ENCODE assay signal across 8 mouse cellular contexts in the genomic region with DNA sequence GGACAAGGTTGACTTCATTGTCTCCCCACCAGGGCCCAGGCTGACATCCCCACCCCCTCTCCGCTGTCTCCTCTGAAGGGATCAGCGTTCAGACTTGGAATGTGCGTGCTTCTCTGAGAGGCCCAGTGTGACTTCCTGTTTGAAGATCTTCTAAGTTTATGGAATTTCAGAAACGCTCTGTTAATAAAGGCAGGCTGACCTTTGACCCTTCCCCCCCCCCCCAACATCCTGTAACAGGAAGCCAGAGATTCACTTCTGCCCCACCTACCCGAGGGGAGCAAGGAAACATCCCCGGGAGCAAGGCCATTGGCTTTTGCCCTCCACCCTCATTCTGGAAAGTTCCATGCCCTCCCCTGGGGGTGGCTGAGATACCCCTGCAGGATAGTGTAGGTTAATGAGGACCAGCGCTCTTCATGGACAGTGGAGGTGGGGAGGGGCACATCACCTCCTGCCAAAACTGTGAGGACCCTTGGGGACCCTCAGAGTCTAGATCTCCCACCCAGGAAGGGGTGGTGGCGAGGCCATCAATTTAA. TPM values are rescaled to one million over a fixed set of nuclear protein-coding genes. Genes with fewer than 3 reads are reported as not detected.
DNase-seq lines count a peak whose midpoint lies in the region; ATAC-seq and TF ChIP-seq lines count a peak whose summit lies in the region.

No protein-coding gene starts in this region.

- peaks cover 88% of the 10 kb centered on the region for H3K27me3 ChIP-seq in forebrain, embryonic 10.5 days (ENCODE audit: poor library complexity, severe bottlenecking)
- H3K27me3 ChIP-seq in intestine, embryonic 15.5 days (replicated peaks) = no peaks in the 10 kb centered on the region
- no peaks in the 10 kb centered on the region for H3K27me3 ChIP-seq in lung, postnatal 0 days (replicated peaks; ENCODE audit: insufficient read depth, low read length)

- H3K4me3 ChIP-seq in forebrain, embryonic 10.5 days = no peak overlapping the region
- no peak overlapping the region for H3K4me3 ChIP-seq in intestine, embryonic 15.5 days (replicated peaks)
- no peak overlapping the region for H3K4me3 ChIP-seq in lung, postnatal 0 days (ENCODE audit: low read depth, low read length)

- no peak overlapping the region for H3K9ac ChIP-seq in intestine, embryonic 15.5 days
- H3K9ac ChIP-seq in lung, postnatal 0 days (replicated peaks; ENCODE audit: low read depth) = no peak overlapping the region

- 58% methylated on average over 8 of the region's 8 CpGs for WGBS in forebrain, embryonic 10.5 days
- WGBS in intestine, embryonic 15.5 days = 30% methylated on average over 8 of the region's 8 CpGs
- WGBS in lung, postnatal 0 days = 26% methylated on average over 8 of the region's 8 CpGs

- no peak for TF ChIP-seq CTCF in lung, postnatal 0 days (IDR thresholded peaks at IDR 0.05)

- peaks cover 35% of the 10 kb centered on the region for H3K4me1 ChIP-seq in forebrain, embryonic 10.5 days
- H3K4me1 ChIP-seq in intestine, embryonic 15.5 days (replicated peaks) = peaks cover 21% of the 10 kb centered on the region
- H3K4me1 ChIP-seq in lung, postnatal 0 days (ENCODE audit: insufficient read depth, low read depth, low read length) = peaks cover 8% of the 10 kb centered on the region; the same call in 1 of the 2 replicates

- no peaks in the 10 kb centered on the region for H3K36me3 ChIP-seq in forebrain, embryonic 10.5 days (replicated peaks)
- H3K36me3 ChIP-seq in intestine, embryonic 15.5 days = no peaks in the 10 kb centered on the region
- H3K36me3 ChIP-seq in lung, postnatal 0 days (ENCODE audit: insufficient read depth, low read length) = no peaks in the 10 kb centered on the region

- no peaks in the 10 kb centered on the region for H3K9me3 ChIP-seq in forebrain, embryonic 10.5 days
- no peaks in the 10 kb centered on the region for H3K9me3 ChIP-seq in intestine, embryonic 15.5 days
- no peaks in the 10 kb centered on the region for H3K9me3 ChIP-seq in lung, postnatal 0 days (ENCODE audit: low read length)

- peak; percentile 67 for ATAC-seq in intestine, embryonic 15.5 days
- ATAC-seq in lung, postnatal 0 days = peak; percentile 45

- DNase-seq in ZHBTc4 (ENCODE audit: low read depth, low spot score) = peak; percentile 88
- peak; percentile 37 for DNase-seq in forebrain, embryonic 10.5 days (ENCODE audit: extremely low spot score, low spot score)
- peak; percentile 65 for DNase-seq in lung, postnatal 0 days (ENCODE audit: low spot score)
- no peak for DNase-seq in right cerebral cortex, postnatal 25 days
- DNase-seq in ovary, postnatal 10 days (ENCODE audit: low spot score) = no peak
- no peak for DNase-seq in left cerebral cortex, adult 18-20 months (ENCODE audit: low spot score in 2 of 2)
- DNase-seq in layer of hippocampus, adult 9-11 months = no peak

- TF ChIP-seq EP300 in lung, postnatal 0 days (IDR thresholded peaks at IDR 0.05) = 0 out of 2 replicates have a peak, but pooled peaks have one; percentile 23

- no peak overlapping the region for H3K4me2 ChIP-seq in intestine, embryonic 15.5 days (replicated peaks)
- no peak overlapping the region for H3K4me2 ChIP-seq in lung, postnatal 0 days (replicated peaks; ENCODE audit: low read depth, low read length)

- no peak overlapping the region; the same call in 1 of the 2 replicates for H3K27ac ChIP-seq in forebrain, embryonic 10.5 days
- peak overlapping the region; percentile 68; the same call in 1 of the 2 replicates for H3K27ac ChIP-seq in intestine, embryonic 15.5 days
- peak overlapping the region; percentile 22; the same call in 1 of the 2 replicates for H3K27ac ChIP-seq in lung, postnatal 0 days (ENCODE audit: low read length)

RNA-seq across cellular contexts. Expression of a gene that starts 57.4 kb away (rescaled TPM):
- 88.6 and 89.0 TPM in 2 replicates for polyA plus RNA-seq in forebrain, embryonic 10.5 days (2016; fragmentation: Nextera tagmentation; extraction: Ambion mirVana)
- 49.6 and 50.2 TPM in 2 replicates for polyA plus RNA-seq in intestine, embryonic 15.5 days (2015; fragmentation: Nextera tagmentation; extraction: Ambion mirVana)
- 20.5 and 24.0 TPM in 2 replicates for polyA plus RNA-seq in lung, postnatal 0 days (2015; fragmentation: Nextera tagmentation; extraction: Ambion mirVana)
- total RNA-seq in left cerebral cortex, adult 18-20 months (2021) = 10 to 100 TPM; 24.4 to 25.2 TPM

Comparison
In these comparisons a context has a peak if more than half of its experiments do, and no peak if none do; other contexts are left out.
1. DNase-seq: peak in ZHBTc4 (single experiment), forebrain, embryonic 10.5 days (single experiment) and lung, postnatal 0 days (single experiment); none in right cerebral cortex, postnatal 25 days (single experiment), ovary, postnatal 10 days (single experiment), left cerebral cortex, adult 18-20 months (0 of 2) and layer of hippocampus, adult 9-11 months (single experiment).